Mouse (Mus musculus): ENCODE measurements around the gene Des. TPM values are rescaled to one million over a fixed set of nuclear protein-coding genes. Genes with fewer than 3 reads are reported as not detected.
A peak's percentile ranks its signal among the peaks of the same experiment; 100 is the strongest.

Des gene
- polyA plus RNA-seq, 1 experiment, result 2,193 TPM

GRCm38 (mm10) chr1:75372450-75372849 is 12.3 kb downstream of the Des start:
- H3K36me3 ChIP-seq (ENCODE audit: control insufficient read depth, insufficient read depth), result peaks cover 4% of the 10 kb centered on the region
- H3K79me2 ChIP-seq (ENCODE audit: control insufficient read depth, insufficient read depth), result no peaks in the 10 kb centered on the region
- H3K4me2 ChIP-seq (ENCODE audit: low read depth), result no peak overlapping the region
- no peak overlapping the region for H3K4me3 ChIP-seq
- TF ChIP-seq MYOG (IDR thresholded peaks at IDR 0.05; ENCODE audit: control insufficient read depth in 1 of 3, insufficient read depth in 1 of 3, insufficient read length in 2 of 3, low read depth in 2 of 3) (no peak), TCF3 (IDR thresholded peaks at IDR 0.05; ENCODE audit: insufficient read length, low read depth) (no peak), REST (IDR thresholded peaks at IDR 0.05; ENCODE audit: insufficient read depth, insufficient read length) (no peak), TCF12 (IDR thresholded peaks at IDR 0.05; ENCODE audit: insufficient read depth, poor library complexity, severe bottlenecking) (no peak), USF1 (IDR thresholded peaks at IDR 0.05; ENCODE audit: low read depth) (no peak), POLR2A (IDR thresholded peaks at IDR 0.05; ENCODE audit: insufficient read length, low read depth) (no peak)
- H3K27me3 ChIP-seq (ENCODE audit: control insufficient read depth, insufficient read depth, insufficient read length), result no peaks in the 10 kb centered on the region
- no peak overlapping the region for H3ac ChIP-seq (ENCODE audit: control insufficient read depth, insufficient read length)

- Histone ChIP-seq H3ac (ENCODE audit: control insufficient read depth, insufficient read length) (no peak overlapping the region), H3K27me3 (ENCODE audit: control insufficient read depth, insufficient read depth, insufficient read length) (no peaks in the 10 kb centered on the region), H3K4me2 (ENCODE audit: low read depth) (no peak overlapping the region), H3K79me2 (ENCODE audit: control insufficient read depth, insufficient read depth) (no peaks in the 10 kb centered on the region), H3K4me3 (no peak overlapping the region), H3K36me3 (ENCODE audit: control insufficient read depth, insufficient read depth) (peaks cover 3% of the 10 kb centered on the region)
- TF ChIP-seq CEBPB (IDR thresholded peaks at IDR 0.05; ENCODE audit: insufficient read depth, poor library complexity, severe bottlenecking), result no peak
- no peak for TF ChIP-seq MYOG (IDR thresholded peaks at IDR 0.05; ENCODE audit: control insufficient read depth in 1 of 3, insufficient read depth in 1 of 3, insufficient read length in 2 of 3, low read depth in 2 of 3)
- TF ChIP-seq POLR2A (IDR thresholded peaks at IDR 0.05; ENCODE audit: insufficient read length, low read depth), result no peak
- TF ChIP-seq TCF3 (IDR thresholded peaks at IDR 0.05; ENCODE audit: insufficient read length, low read depth), result no peak
- TF ChIP-seq MYOD1 (IDR thresholded peaks at IDR 0.05; ENCODE audit: control insufficient read depth in 1 of 3, insufficient read length in 2 of 3, low read depth in 2 of 3), result no peak
- TF ChIP-seq POLR2AphosphoS2 (IDR thresholded peaks at IDR 0.05; ENCODE audit: insufficient read length, low read depth), result no peak
- TF ChIP-seq TCF12 (IDR thresholded peaks at IDR 0.05; ENCODE audit: insufficient read depth, poor library complexity, severe bottlenecking), result no peak
These were observed 13.1 kb downstream of the Des start for GRCm38 (mm10) chr1:75373276-75373675.

- Histone ChIP-seq H3ac (ENCODE audit: control insufficient read depth, insufficient read length) (no peak within 1 kb of the TSS), H3K4me2 (ENCODE audit: low read depth) (no peak within 1 kb of the TSS), H3K4me3 (no peak within 1 kb of the TSS), H3K79me2 (ENCODE audit: control insufficient read depth, insufficient read depth) (no peaks in the 10 kb centered on the region), H3K27me3 (ENCODE audit: control insufficient read depth, insufficient read depth, insufficient read length) (no peaks in the 10 kb centered on the region), H3K36me3 (ENCODE audit: control insufficient read depth, insufficient read depth) (no peaks in the 10 kb centered on the region)
- TF ChIP-seq POLR2A (IDR thresholded peaks at IDR 0.05; ENCODE audit: insufficient read length, low read depth), result no peak
- TF ChIP-seq CEBPB (IDR thresholded peaks at IDR 0.05; ENCODE audit: insufficient read depth, poor library complexity, severe bottlenecking), result no peak
- peak in 1 of 3 experiments; percentile 30 for TF ChIP-seq MYOG (IDR thresholded peaks at IDR 0.05; ENCODE audit: control insufficient read depth in 1 of 3, insufficient read depth in 1 of 3, insufficient read length in 2 of 3, low read depth in 2 of 3)
- no peak for TF ChIP-seq USF1 (IDR thresholded peaks at IDR 0.05; ENCODE audit: low read depth)
- no peak for TF ChIP-seq MAX (IDR thresholded peaks at IDR 0.05; ENCODE audit: low read depth)
- TF ChIP-seq TCF3 (IDR thresholded peaks at IDR 0.05; ENCODE audit: insufficient read length, low read depth), result no peak
- TF ChIP-seq MYOD1 (IDR thresholded peaks at IDR 0.05; ENCODE audit: control insufficient read depth in 1 of 3, insufficient read length in 2 of 3, low read depth in 2 of 3), result peak in 1 of 3 experiments; percentile 0
- no peak for TF ChIP-seq SRF (IDR thresholded peaks at IDR 0.05; ENCODE audit: control insufficient read depth, insufficient read length, low read depth)
- TF ChIP-seq TCF12 (IDR thresholded peaks at IDR 0.05; ENCODE audit: insufficient read depth, poor library complexity, severe bottlenecking), result no peak
These were observed 15.1 kb downstream of the Des start, which contains the start of gene Speg for GRCm38 (mm10) chr1:75374950-75375936. TSS of gene Speg (plus strand) at chr1:75375297.

GRCm38 (mm10) chr1:75379196-75379595 is 19.1 kb downstream of the Des start:
- Histone ChIP-seq H3K4me2 (ENCODE audit: low read depth) (no peak overlapping the region), H3ac (ENCODE audit: control insufficient read depth, insufficient read length) (no peak overlapping the region), H3K27me3 (ENCODE audit: control insufficient read depth, insufficient read depth, insufficient read length) (no peaks in the 10 kb centered on the region), H3K79me2 (ENCODE audit: control insufficient read depth, insufficient read depth) (peaks cover 7% of the 10 kb centered on the region), H3K4me3 (no peak overlapping the region), H3K36me3 (ENCODE audit: control insufficient read depth, insufficient read depth) (no peaks in the 10 kb centered on the region)
- TF ChIP-seq MYOG (IDR thresholded peaks at IDR 0.05; ENCODE audit: control insufficient read depth in 1 of 3, insufficient read depth in 1 of 3, insufficient read length in 2 of 3, low read depth in 2 of 3) (no peak), MAX (IDR thresholded peaks at IDR 0.05; ENCODE audit: low read depth) (no peak), USF1 (IDR thresholded peaks at IDR 0.05; ENCODE audit: low read depth) (no peak), MYOD1 (IDR thresholded peaks at IDR 0.05; ENCODE audit: control insufficient read depth in 1 of 3, insufficient read length in 2 of 3, low read depth in 2 of 3) (no peak), E2F4 (IDR thresholded peaks at IDR 0.05; ENCODE audit: insufficient read depth) (no peak), TCF3 (IDR thresholded peaks at IDR 0.05; ENCODE audit: insufficient read length, low read depth) (no peak), TCF12 (IDR thresholded peaks at IDR 0.05; ENCODE audit: insufficient read depth, poor library complexity, severe bottlenecking) (no peak), CEBPB (IDR thresholded peaks at IDR 0.05; ENCODE audit: insufficient read depth, poor library complexity, severe bottlenecking) (no peak), POLR2A (IDR thresholded peaks at IDR 0.05; ENCODE audit: insufficient read length, low read depth) (no peak)

GRCm38 (mm10) chr1:75379931-75380330 is 19.8 kb downstream of the Des start:
- no peak overlapping the region for H3K4me3 ChIP-seq
- no peaks in the 10 kb centered on the region for H3K27me3 ChIP-seq (ENCODE audit: control insufficient read depth, insufficient read depth, insufficient read length)
- H3K4me2 ChIP-seq (ENCODE audit: low read depth), result peak overlapping the region; percentile 56
- no peaks in the 10 kb centered on the region for H3K36me3 ChIP-seq (ENCODE audit: control insufficient read depth, insufficient read depth)
- no peak for TF ChIP-seq POLR2AphosphoS2 (IDR thresholded peaks at IDR 0.05; ENCODE audit: insufficient read length, low read depth)
- peak; percentile 71 for TF ChIP-seq TCF3 (IDR thresholded peaks at IDR 0.05; ENCODE audit: insufficient read length, low read depth)
- no peak for TF ChIP-seq USF1 (IDR thresholded peaks at IDR 0.05; ENCODE audit: low read depth)
- peak in 2 of 3 experiments; percentile 67 to 86 for TF ChIP-seq MYOG (IDR thresholded peaks at IDR 0.05; ENCODE audit: control insufficient read depth in 1 of 3, insufficient read depth in 1 of 3, insufficient read length in 2 of 3, low read depth in 2 of 3)
- TF ChIP-seq MYOD1 (IDR thresholded peaks at IDR 0.05; ENCODE audit: control insufficient read depth in 1 of 3, insufficient read length in 2 of 3, low read depth in 2 of 3), result peak; percentile 86 to 99 (median 98)
- TF ChIP-seq POLR2A (IDR thresholded peaks at IDR 0.05; ENCODE audit: insufficient read length, low read depth), result peak; percentile 38
- no peak for TF ChIP-seq E2F4 (IDR thresholded peaks at IDR 0.05; ENCODE audit: insufficient read depth)
- no peak for TF ChIP-seq SRF (IDR thresholded peaks at IDR 0.05; ENCODE audit: control insufficient read depth, insufficient read length, low read depth)
- TF ChIP-seq TCF12 (IDR thresholded peaks at IDR 0.05; ENCODE audit: insufficient read depth, poor library complexity, severe bottlenecking), result peak; percentile 34
- no peak overlapping the region for H3ac ChIP-seq (ENCODE audit: control insufficient read depth, insufficient read length)
- peaks cover 7% of the 10 kb centered on the region for H3K79me2 ChIP-seq (ENCODE audit: control insufficient read depth, insufficient read depth)
